Mouse (Mus musculus) embryonic facial prominence, embryonic 12.5 days (tissue): ENCODE measurements around the gene Kat7. TPM values are rescaled to one million over a fixed set of nuclear protein-coding genes. Genes with fewer than 3 reads are reported as not detected.

ENCODE experiments used
- ATAC-seq: fragments of 200-750 bp; cut with Nextera tagmentation; 2 replicates; pipeline ENCODE4 v1.8.0; 2017; ENCODE audit not compliant: insufficient number of reproducible peaks, insufficient read depth, low FRiP score, low TSS enrichment
- H3K27ac ChIP-seq: fragments of 300-500 bp; sonication (generic); 2 replicates; pipeline ENCODE4 v1.5.1; 2016; ENCODE audit warnings: mild to moderate bottlenecking
- H3K27me3 ChIP-seq: fragments of 300-500 bp; sonication (generic); 2 replicates; pipeline ENCODE4 v1.6.1; 2016; ENCODE audit warnings: mild to moderate bottlenecking, moderate library complexity
- H3K36me3 ChIP-seq: fragments of 300-500 bp; sonication (generic); 2 replicates; pipeline ENCODE4 v1.6.1; 2016; ENCODE audit warnings: mild to moderate bottlenecking
- H3K4me1 ChIP-seq: fragments of 300-500 bp; sonication (generic); 2 replicates; pipeline ENCODE4 v1.6.1; 2016
- H3K4me2 ChIP-seq: fragments of 300-500 bp; sonication (generic); replicated peaks from 2 replicates; pipeline ENCODE4 v1.6.1; 2016; ENCODE audit warnings: mild to moderate bottlenecking, moderate library complexity
- H3K4me3 ChIP-seq: fragments of 300-500 bp; sonication (generic); 2 replicates; pipeline ENCODE4 v1.5.1; 2016; ENCODE audit warnings: mild to moderate bottlenecking
- H3K9ac ChIP-seq: fragments of 300-500 bp; sonication (generic); 2 replicates; pipeline ENCODE4 v1.6.1; 2016; ENCODE audit warnings: mild to moderate bottlenecking, moderate library complexity
- H3K9me3 ChIP-seq: fragments of 300-500 bp; sonication (generic); 2 replicates; pipeline ENCODE4 v1.6.1; 2016; ENCODE audit warnings: mild to moderate bottlenecking, moderate library complexity
- WGBS: fragments of 180-500 bp; shearing (Covaris S2); methylation state at CpG from one replicate; pipeline ENCODE4 v1.1.7; 2016; 5-methylcytosine and 5-hydroxymethylcytosine counted together
- polyA plus RNA-seq: library from polyadenylated mRNA; unstranded; fragments of >200 nt; fragmentation: Nextera tagmentation; extraction: Ambion mirVana; gene quantifications from 2 replicates; pipeline ENCODE4 v1.2.1, GENCODE M21; 2016

Kat7 gene
- polyA plus RNA-seq, 1 experiment from 2014 or later: 82.1 TPM

DNA sequence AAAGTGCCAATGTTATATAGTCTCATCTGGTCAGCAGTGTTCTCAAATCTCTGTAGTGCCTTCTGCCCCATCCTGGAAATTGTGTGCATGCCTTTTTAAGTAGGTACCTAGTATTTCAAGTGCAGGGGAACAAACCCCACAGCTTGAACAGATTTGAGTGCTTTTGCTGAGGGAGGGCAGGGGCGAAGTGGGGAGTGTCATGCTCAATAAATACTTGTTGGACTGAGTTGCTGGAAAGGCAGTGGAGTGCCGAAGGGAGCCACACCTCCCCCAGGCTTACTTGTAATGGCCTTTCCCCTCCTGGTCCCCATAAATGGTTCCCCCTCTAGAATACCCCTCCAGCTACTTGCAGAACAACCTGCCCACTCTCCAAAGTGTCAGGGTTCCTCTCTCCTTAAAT is 34.1 kb upstream of the Kat7 start:
- ATAC-seq: no peak
- 39% methylated on average over 2 of the region's 2 CpGs for WGBS
- H3K9ac ChIP-seq: no peak overlapping the region

GRCm38 (mm10) chr11:95343180-95343579 is 33.1 kb upstream of the Kat7 start:
- peaks cover 12% of the 10 kb centered on the region for H3K36me3 ChIP-seq
- no peak overlapping the region for H3K4me2 ChIP-seq
- no peak overlapping the region for H3K27ac ChIP-seq
- H3K9me3 ChIP-seq: no peaks in the 10 kb centered on the region
- no peaks in the 10 kb centered on the region for H3K27me3 ChIP-seq
- 71% methylated on average over 4 of the region's 4 CpGs for WGBS
- peaks cover 46% of the 10 kb centered on the region for H3K4me1 ChIP-seq
- H3K9ac ChIP-seq: no peak overlapping the region
- no peak for ATAC-seq
- H3K4me3 ChIP-seq: no peak overlapping the region

More for the DNA sequence above, 34.1 kb upstream of the Kat7 start:
- Histone ChIP-seq H3K9me3 (no peaks in the 10 kb centered on the region), H3K36me3 (peaks cover 22% of the 10 kb centered on the region), H3K27me3 (no peaks in the 10 kb centered on the region), H3K4me2 (no peak overlapping the region), H3K4me1 (peaks cover 41% of the 10 kb centered on the region), H3K27ac (no peak overlapping the region), H3K4me3 (no peak overlapping the region)

DNA sequence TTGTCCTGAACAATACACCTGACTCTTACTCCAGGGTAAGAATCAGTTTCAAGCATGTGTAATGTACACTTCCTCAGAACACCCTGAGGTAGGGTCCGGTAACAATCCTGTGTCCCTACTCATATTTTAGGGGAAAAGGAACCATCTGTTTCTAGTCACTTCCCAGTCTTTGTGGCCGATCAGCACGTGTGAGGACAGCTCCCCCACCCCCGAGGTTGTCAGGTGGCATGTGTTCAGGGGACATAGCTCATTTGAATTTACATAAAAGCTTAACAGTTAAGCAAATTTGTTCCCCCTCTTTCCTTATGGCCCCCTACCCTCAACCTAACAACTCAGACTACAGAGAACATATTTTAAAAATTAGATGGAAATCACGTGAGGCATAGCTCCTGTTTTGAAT is 30.6 kb upstream of the Kat7 start:
- Histone ChIP-seq H3K9ac (no peak overlapping the region), H3K36me3 (no peaks in the 10 kb centered on the region), H3K9me3 (no peaks in the 10 kb centered on the region), H3K4me1 (peaks cover 51% of the 10 kb centered on the region), H3K4me2 (no peak overlapping the region), H3K27ac (no peak overlapping the region), H3K4me3 (no peak overlapping the region), H3K27me3 (no peaks in the 10 kb centered on the region)
- ATAC-seq: no peak
- 18% methylated on average over 5 of the region's 5 CpGs for WGBS

DNA sequence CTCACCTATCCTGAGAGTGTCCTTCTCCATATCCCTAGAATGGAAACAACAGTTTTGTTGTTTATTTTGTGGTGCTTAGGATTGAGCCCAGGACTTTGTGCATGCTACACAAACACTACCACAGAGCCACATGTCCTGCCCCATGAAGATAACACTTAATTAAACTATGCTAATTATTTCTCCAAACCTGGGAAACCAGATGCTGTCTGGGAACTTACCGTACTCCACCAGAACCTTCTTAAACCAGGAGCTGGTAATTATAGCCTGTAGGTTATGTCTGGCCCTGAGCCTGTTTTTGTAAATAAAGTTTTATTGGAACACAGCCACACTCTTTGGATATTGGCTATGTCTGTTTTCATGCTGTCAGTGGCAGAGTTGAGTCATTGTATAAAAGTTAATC is 30.2 kb upstream of the Kat7 start:
- H3K9ac ChIP-seq: no peak overlapping the region
- 0 out of 2 replicates have a peak overlapping the region, but pooled peaks have one; percentile 18 for H3K27ac ChIP-seq
- peaks cover 50% of the 10 kb centered on the region for H3K4me1 ChIP-seq
- ATAC-seq: no peak
- no peaks in the 10 kb centered on the region for H3K9me3 ChIP-seq
- no peaks in the 10 kb centered on the region for H3K27me3 ChIP-seq
- H3K36me3 ChIP-seq: no peaks in the 10 kb centered on the region
- H3K4me3 ChIP-seq: no peak overlapping the region
- 0 out of 2 replicates have a peak overlapping the region, but pooled peaks have one; percentile 54 for H3K4me2 ChIP-seq
- WGBS: 44% methylated on average over 1 of the region's 1 CpGs

- WGBS: 34% methylated on average over 14 of the region's 14 CpGs
- Histone ChIP-seq H3K4me3 (peak overlapping the region; percentile 13), H3K4me2 (peak overlapping the region; percentile 54), H3K36me3 (no peaks in the 10 kb centered on the region), H3K9ac (no peak overlapping the region), H3K4me1 (peaks cover 44% of the 10 kb centered on the region), H3K9me3 (no peaks in the 10 kb centered on the region), H3K27ac (peak overlapping the region; percentile 67), H3K27me3 (no peaks in the 10 kb centered on the region)
- no peak for ATAC-seq
Observed at GRCm38 (mm10) chr11:95339471-95340021, 29.5 kb upstream of the Kat7 start.

DNA sequence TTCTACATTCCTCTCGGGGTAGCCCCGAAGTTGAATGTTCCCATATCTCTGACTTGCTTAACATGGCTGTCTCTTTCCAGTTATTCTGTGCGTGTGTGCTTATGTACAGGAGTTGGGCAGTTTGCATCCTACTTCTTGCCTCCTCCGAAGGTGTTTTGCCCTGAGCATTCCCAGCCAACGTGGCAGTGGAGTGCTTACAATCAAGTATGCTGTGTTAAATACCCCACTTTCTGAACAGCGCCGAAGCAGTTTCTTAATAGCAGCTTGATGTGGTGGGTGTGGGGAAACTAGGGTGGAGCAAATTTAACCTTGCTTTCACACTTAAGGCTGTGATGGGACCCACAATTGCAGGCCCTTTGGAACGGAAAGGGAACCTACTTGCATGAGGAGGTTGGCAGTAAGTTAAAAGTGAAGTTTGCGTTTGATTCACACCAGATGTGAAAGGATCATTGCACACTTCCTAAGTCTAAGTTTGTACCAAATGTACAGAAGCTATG is 27.8 kb upstream of the Kat7 start:
- peak overlapping the region; percentile 54 for H3K4me2 ChIP-seq
- 15% methylated on average over 9 of the region's 9 CpGs for WGBS
- no peaks in the 10 kb centered on the region for H3K27me3 ChIP-seq
- no peaks in the 10 kb centered on the region for H3K9me3 ChIP-seq
- H3K27ac ChIP-seq: no peak overlapping the region
- H3K4me3 ChIP-seq: peak overlapping the region; percentile 95
- no peak for ATAC-seq
- peaks cover 33% of the 10 kb centered on the region for H3K4me1 ChIP-seq
- H3K9ac ChIP-seq: peak overlapping the region; percentile 83; the same call in 1 of the 2 replicates
- H3K36me3 ChIP-seq: no peaks in the 10 kb centered on the region

- WGBS: 1% methylated on average over 50 of the region's 50 CpGs
Observed at GRCm38 (mm10) chr11:95337129-95337813, 27.2 kb upstream of the Kat7 start.

DNA sequence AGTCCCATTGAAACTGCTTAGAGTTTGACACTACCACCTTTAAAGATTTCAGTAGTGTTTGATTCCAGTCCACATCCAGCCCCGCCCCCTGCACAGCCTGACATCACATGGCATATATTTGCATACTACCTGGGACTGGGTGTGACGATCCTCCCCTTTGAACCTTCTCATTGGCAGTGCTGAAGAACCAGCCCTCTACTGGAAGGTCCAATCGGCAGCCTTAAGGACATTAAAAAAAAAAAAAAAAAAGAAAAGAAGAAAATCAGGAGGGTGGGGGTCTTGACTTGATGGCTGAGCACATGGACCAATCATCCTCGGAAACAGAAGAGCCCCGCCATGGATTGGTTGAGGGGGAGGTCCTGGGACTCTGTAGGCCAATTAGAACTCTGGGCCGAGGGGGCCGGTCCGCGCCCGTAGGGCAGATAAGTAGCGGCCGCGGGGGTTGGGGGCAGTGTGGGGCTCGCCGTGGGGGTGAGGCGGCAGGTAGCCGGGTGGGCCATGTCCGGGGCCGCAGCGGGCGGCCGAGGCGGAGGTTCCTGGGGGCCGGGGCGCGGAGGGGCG is 26.6 kb upstream of the Kat7 start, which contains the start of gene Fam117a:
TSS of gene Fam117a (plus strand) at position 451 of the 561 bp plus-strand sequence.
- no peaks in the 10 kb centered on the region for H3K9me3 ChIP-seq
- peak; percentile 96 for ATAC-seq
- no peaks in the 10 kb centered on the region for H3K36me3 ChIP-seq
- H3K27me3 ChIP-seq: no peaks in the 10 kb centered on the region
- peak within 1 kb of the TSS; percentile 83 for H3K9ac ChIP-seq
- WGBS: 2% methylated on average over 15 of the region's 27 CpGs
- peak within 1 kb of the TSS; percentile 74 for H3K27ac ChIP-seq
- H3K4me3 ChIP-seq: peak within 1 kb of the TSS; percentile 95
- peaks cover 33% of the 10 kb centered on the region for H3K4me1 ChIP-seq
- H3K4me2 ChIP-seq: peak within 1 kb of the TSS; percentile 54

More at GRCm38 (mm10) chr11:95337129-95337813, 27.2 kb upstream of the Kat7 start:
- Histone ChIP-seq H3K27ac (peak overlapping the region; percentile 74), H3K4me1 (peaks cover 33% of the 10 kb centered on the region), H3K36me3 (no peaks in the 10 kb centered on the region), H3K27me3 (no peaks in the 10 kb centered on the region), H3K4me2 (peak overlapping the region; percentile 54), H3K4me3 (peak overlapping the region; percentile 95), H3K9ac (peak overlapping the region; percentile 83), H3K9me3 (no peaks in the 10 kb centered on the region)
- peak; percentile 60 for ATAC-seq

GRCm38 (mm10) chr11:95334448-95335060 is 24.5 kb upstream of the Kat7 start:
- Histone ChIP-seq H3K9me3 (no peaks in the 10 kb centered on the region), H3K27ac (no peak overlapping the region), H3K4me1 (peaks cover 18% of the 10 kb centered on the region), H3K9ac (no peak overlapping the region), H3K36me3 (no peaks in the 10 kb centered on the region), H3K27me3 (no peaks in the 10 kb centered on the region), H3K4me3 (no peak overlapping the region), H3K4me2 (no peak overlapping the region)
- 70% methylated on average over 5 of the region's 5 CpGs for WGBS
- ATAC-seq: no peak

- Histone ChIP-seq H3K9me3 (no peaks in the 10 kb centered on the region), H3K4me2 (no peak overlapping the region), H3K4me3 (no peak overlapping the region), H3K9ac (no peak overlapping the region), H3K4me1 (peaks cover 11% of the 10 kb centered on the region), H3K36me3 (no peaks in the 10 kb centered on the region), H3K27ac (no peak overlapping the region), H3K27me3 (no peaks in the 10 kb centered on the region)
- WGBS: 85% methylated on average over 9 of the region's 9 CpGs
- no peak for ATAC-seq
Observed at GRCm38 (mm10) chr11:95333805-95334204, 23.8 kb upstream of the Kat7 start.

GRCm38 (mm10) chr11:95333209-95333608 is 23.2 kb upstream of the Kat7 start:
- Histone ChIP-seq H3K36me3 (no peaks in the 10 kb centered on the region), H3K4me3 (no peak overlapping the region), H3K4me2 (no peak overlapping the region), H3K4me1 (peaks cover 5% of the 10 kb centered on the region), H3K27me3 (no peaks in the 10 kb centered on the region), H3K9ac (no peak overlapping the region), H3K27ac (no peak overlapping the region), H3K9me3 (no peaks in the 10 kb centered on the region)
- 67% methylated on average over 4 of the region's 4 CpGs for WGBS
- ATAC-seq: no peak
